Mouse (Mus musculus) thymus, postnatal 4 days (tissue): Measurements from ENCODE around the gene Tubd1.

Experiments
- DNase-seq: peaks from one replicate; pipeline ENCODE4 v3.0.0; 2021

Tubd1 gene

DNA sequence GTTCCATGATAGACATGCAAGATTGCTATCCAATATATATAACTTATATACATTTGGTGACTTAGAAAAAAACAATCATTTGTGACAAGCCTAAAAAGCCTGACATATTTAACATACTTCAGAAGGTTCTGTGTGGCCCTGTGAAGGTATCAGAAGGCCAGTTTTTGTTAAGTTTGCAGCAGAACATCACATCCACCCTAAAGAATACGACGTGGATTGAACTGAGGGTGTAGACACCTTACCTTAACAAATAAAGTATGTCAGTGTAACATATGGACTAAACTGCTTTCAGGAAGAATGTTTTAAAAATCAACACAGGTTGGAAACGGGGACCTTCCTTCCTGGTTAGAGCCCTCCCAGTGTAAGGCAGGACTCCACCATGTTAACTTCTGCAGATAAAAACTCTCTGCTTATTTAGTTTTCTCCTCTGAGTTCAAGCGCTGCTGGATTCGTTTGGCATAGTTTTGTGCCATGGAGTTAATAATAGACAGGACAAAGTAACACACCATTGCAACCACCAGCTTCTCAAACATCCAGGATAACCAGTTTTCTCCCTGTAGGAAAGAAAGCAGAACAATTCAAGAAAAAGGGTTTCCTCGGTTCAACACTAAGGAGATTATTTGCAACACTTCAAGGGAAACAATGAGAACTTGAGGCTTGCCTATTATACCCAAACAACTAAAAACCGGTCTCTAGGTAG lies 40.3 kb downstream of the Tubd1 start:
- DNase-seq: no peak

DNA sequence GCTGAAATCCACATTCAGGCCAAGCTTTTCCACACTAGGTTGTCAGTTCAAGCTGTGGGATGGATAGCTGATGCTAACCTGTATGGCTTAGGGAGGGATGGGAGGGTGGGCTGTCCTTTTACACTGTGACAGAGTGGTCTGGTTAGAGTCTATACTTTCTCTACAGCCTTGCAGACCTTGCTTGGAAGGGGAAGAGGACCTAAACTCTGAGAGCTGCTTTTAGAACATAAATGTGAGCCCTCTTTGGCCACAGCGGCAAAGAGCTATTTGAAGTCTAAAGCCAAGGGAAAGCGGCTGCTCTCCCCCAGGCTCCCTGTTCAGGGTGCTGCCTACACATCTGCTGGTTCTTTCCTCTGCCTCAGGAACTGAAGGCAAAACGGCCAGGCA lies 40.8 kb downstream of the Tubd1 start:
- DNase-seq: no peak

DNA sequence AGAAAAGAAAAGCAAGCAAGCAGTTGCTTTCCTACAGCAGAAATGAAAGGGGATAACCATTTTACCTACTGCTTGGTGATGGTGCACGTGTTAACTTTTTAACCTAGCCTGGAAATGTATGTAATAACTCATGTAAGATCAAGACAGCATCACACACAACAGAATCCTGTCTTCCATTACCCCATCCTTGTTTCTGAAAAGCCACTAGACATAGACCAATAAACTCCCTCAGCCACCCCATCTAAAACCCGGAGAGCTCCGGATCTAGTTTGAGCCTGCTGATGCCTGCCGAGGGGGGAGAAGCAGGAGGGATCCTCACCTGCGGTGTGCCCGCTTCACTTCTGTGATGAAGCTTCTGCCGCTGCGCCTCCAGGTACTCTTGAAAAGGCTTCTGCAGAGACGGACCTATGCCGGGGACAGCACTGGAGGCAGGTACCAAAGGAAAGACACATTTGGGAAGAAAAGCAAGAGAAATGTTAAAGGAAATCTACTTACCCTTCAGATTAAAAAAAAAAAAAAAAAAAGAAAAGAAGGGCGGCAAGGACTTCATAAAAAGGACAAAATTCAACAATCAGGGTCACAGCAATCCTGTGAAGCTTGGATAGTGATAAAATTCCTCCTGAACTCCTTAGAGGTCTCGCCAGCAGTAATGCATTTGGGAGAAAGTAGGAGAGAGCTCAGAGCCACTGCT lies 41.5 kb downstream of the Tubd1 start:
- DNase-seq: peak; percentile 74

DNA sequence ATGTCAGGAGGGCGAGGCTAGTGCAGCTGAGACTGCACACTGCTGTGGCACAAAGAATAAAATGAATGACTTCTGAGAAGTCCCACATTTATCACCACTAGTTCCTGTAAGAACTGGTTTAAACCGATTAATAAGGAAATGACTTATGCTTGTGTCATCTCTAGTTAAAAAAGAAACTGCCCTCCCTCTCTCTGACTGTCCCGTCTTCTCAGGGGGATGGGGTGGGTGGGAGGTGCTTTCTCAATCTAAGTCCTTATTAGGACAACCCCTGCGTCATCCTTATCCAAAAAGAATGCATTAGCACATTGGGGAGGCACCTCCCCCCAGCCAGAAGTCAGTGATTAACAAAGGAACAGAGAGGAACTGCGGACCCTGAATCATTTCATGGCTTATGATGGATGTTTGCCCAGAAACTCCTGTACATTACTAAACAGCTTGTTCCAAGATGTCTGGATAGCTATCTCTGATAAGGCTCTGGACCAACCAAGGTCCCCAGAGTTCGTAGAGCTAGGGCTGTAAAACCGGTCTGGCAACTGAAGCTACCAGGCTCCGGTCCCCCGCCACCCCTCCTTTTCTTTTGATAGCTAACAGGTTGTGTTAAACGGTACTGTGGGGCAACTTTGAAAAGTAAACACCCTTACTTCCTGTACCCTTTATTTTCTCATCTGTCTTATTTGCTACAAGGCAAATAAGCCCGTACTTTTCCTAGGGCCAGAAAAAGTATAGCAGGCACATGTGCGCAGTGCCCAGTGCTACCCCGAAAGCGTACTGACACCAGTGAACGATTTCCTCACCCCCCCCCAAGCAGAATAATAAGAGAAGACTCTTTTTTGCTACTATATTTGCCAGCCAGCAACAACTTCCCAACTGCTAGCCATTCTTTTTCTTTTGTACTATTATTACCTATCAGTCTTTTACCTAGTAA lies 42.3 kb downstream of the Tubd1 start:
- DNase-seq: peak; percentile 63

DNA sequence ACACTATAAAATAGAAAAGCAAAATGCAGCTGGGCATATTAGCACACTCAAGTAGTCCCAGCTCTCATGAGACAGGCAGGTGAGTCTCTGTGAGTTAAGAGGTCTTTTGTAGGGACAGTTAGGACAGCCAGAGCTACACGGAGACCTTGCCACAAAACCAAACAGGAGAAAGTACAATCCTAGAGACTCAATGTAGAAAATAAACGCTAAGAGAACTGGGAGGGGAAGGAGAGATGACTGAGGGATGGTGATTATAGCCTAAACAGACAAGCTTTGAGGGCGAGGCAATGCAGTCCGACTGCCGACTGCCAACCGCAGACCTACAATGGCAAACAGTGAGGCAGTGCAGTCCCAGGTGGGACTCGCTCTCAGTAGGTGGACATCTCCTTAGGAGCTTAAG lies 43.0 kb downstream of the Tubd1 start:
- DNase-seq: no peak

DNA sequence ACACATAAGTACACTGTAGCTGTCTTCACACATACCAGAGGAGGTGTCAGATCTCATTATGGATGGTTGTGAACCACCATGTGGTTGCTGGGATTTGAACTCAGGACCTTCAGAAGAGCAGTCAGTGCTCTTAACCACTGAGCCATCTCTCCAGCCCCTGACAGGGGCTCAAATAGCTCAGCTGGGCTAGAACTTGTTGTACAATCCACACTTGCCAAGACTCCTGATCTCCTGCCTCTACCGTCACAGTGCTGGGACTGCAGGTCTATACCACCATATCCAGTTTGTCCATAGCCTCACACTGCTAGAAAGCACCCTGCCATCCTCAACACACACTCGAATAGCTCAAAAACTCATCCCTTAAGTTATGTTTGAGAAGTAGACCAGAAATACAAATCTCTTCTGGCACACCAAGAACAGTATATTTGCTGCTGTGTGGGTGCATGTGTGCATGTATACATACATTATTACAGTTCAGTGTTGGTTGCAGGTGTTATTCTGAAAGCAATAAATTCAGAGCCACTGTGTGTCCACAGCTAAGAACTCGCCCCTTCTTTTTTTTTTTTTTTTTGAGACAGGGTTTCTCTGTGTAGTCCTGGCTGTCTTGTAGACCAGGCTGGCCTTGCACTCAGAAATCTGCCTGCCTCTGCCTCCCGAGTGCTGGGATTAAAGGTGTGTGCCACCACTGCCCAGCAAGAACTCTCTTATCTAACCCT lies 44.0 kb downstream of the Tubd1 start:
- no peak for DNase-seq

DNA sequence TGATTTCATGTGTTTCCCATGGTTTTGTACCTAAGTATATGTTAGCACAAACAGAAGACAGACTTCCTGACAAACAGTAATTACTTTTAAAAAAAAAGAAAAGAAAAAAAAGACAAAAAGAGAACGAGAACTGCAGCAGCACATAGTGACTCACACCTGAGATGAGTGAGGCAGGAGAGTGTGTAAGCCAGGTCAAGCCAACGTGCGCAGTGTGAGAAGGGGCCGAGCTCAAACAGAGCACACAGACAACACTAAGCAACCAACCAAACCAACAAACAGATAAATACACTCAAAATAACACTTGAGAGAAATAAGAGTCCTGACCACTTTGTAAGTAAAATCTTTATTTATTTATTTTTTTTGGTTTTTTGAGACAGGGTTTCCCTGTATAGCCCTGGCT lies 45.3 kb downstream of the Tubd1 start:
- DNase-seq: no peak

DNA sequence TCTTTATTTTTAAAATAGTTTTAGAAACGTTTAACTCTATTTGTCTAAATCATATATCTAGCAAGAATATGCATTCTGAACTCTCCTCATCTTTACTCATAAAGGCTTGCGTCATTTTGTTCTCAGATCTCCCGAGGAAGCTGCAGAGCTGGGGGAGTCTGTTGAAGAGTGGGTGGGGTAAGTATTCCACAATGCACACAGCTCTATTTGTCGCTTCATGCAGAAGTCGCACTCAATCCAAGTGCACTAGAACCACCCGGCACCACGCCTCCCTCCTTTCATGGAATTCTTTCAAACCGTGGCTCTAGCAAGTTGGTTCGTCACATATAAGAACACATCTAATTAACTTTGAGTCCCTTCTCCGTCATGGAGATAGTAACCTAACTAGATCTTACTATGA lies 45.8 kb downstream of the Tubd1 start:
- no peak for DNase-seq

DNA sequence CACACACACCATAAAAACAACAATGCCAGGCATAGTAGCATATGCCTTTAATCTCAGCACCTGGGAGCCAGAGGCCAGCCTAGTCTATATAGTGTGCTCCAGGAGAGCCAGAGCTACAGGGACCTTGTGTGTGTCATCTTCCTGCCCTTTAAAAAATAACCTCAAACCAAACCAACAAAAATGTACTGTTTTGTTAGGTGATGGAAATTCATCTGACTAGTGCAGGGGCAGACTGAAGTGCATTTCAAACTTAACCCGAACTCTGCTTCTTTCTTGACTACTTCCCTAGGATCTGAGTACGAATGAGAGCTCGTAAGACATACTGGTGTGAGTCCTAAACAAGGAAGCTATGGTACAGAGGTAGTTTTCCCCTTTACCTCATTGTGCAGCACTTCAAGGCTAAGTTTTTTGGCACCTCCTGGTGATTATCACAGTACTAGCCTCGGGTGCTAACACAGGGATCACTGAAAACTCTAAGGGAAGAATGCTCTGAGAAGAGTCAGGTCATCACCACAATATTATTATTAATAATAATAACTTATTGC lies 46.6 kb downstream of the Tubd1 start:
- no peak for DNase-seq

DNA sequence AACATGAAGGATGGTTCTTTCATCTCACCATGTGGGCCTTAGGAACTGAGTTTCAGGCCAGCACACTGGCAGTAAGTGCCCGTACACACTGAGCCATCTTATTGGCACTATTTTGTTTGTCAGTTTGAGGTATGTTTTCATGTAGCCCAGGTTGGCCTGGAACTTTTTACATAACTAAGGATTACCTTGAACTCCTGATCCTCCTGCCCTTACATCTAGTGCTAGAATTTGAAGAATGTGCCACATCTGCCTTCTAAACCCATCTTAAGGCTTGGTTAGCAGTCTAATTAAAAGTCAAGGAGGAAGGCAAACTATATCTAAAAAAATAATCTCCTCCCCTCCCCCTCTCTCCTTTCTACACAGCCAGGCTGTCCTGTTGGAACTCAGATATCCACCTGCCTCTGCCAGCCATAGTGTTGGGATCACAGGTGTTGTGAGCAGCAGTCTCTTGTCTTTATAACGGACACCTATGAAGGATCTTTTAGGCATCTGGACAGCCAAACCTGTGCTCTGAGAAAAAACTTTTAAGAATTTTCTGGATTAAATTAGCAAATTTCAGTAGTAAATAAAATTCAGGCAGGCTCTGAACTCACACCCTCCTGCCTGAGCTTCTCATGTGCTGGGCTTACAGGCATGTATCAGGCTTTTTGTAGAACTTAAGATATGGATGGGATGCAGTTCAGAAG lies 47.3 kb downstream of the Tubd1 start:
- no peak for DNase-seq

DNA sequence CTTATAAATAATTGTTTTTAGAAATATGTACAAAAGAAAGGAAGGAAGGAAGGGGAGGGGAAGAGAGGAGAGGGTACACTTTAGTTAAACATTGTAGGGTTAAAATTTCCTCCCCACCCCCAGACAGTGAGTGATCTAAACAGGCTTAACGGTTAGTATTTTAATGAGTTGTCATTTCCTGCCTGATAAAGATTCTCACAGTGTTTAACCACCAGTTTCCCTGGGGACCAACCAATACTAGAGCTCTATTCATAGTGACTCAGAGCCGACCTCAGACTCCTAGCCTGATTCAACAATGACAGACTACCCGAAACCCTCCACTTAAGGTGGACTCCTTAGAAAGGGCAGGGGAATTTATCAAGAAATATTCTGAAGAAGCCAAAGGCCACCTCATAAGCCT lies 48.2 kb downstream of the Tubd1 start:
- DNase-seq: no peak

DNA sequence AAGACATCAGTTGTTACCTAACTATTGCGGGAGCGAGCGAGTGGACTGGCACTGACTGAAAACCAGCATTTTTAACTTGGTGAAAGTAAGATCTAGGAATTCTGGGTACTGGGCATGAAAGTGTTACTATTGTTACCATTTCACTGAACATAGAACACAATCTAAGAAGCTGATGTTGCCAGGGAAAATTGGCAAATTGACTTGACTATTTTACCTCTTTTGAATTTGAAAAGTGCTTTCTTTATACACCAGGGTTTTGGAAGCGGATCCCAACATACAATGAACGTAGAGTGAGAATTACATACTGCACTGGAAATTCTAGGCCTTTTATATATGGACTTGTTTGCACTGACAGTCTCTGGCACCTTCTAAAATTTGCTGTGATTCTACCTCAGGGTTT lies 48.7 kb downstream of the Tubd1 start:
- DNase-seq: no peak

DNA sequence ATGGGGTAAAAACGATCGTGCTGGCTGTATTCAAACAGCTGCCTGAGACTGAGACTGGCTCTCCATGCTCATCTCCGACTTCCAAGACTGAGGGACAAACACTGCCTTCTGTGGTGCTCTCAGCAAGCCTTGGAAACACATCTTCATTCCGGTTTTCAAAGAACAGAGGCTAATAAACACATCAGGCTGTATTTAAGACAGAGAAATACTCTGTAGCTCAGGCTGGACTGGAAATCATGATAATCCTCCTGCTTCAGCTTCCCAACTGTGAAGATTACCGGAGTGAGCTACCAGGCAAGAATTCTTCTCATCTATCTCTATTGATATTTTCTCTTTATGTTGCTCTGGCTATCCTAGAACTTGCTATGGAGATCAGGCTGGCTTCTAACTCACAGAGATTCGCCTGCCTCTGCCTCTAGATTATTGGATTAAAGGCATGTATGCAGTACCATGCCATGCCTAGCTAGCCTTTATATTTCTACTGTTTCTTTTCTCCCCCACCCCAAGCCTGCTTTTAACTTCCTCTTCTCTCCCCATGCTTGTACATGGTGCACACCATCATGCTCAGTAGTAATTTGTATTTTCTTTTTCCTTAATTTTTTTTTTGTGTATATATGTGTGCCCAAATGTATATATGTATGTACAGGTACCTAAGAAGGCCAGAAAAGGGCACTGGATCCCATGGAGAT lies 49.5 kb downstream of the Tubd1 start:
- DNase-seq: no peak

DNA sequence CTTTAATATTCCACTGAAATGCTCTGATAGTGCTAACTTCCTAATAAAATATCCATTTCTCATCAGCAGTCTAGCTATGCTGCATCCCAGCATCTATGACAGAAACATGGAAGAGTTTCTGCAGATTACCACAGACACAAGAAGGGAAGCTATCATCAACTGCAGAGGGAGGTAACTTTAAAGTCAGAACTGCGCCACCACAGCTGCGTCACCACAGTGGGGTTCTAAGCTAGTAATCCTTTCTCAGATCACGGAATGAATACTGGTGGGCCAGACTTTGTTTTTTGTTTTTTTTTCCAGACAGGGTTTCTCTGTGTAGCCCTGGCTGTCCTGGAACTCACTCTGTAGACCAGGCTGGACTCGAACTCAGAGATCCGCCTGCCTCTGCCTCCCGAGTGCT lies 50.6 kb downstream of the Tubd1 start:
- no peak for DNase-seq

DNA sequence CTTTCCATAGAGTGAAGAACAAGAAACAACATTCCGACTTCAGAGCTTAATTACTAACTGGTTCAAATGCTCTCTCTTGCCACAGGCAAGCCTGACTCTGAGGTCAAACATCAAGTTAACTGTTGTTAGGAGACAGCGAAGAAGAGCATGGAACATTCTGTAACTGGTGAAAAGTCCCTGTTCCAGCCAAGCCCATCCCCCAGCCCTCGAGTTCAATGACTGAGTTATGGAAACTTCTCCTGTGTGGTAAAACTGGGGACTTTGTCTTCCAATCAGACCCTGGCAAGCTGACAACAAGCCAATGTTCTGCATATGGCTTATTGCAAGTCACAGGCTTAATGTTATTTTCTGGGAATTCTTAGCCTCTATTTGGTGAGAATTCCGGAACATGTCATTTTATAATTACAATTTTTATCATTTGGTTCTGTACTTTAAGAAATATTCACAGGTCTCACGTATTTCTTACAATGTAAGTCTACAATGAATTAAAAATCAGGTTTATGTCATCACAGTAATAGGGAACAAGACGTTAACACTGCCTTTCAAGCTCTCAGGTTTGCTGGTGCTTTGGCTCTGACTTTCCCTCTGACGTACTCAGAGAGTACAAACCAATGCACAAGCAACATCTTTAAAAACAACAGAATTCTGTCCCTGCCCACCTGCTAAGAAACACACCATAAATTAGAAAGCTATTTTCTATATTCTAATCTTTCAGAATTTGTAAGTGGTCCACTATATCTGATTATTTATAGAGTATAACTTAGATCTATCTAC lies 51.6 kb downstream of the Tubd1 start:
- DNase-seq: no peak

DNA sequence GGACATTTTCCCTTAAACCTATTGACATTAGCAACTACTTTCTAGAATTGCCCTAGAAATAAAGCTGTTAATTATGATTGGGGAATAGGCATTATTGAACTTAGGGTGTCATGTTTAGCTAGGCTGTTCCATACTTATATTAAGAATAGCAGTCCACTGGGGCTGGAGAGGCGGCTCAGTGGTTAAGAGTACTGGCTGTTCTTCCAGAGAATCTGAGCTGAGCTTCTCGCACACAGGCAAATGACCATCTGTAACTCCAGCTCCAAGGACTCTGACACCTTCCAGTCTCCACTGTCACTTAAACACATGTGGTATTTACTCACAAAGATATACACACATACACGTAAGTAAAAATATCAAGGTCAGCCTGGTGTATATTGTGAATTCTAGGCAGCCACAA lies 52.2 kb downstream of the Tubd1 start:
- no peak for DNase-seq

DNA sequence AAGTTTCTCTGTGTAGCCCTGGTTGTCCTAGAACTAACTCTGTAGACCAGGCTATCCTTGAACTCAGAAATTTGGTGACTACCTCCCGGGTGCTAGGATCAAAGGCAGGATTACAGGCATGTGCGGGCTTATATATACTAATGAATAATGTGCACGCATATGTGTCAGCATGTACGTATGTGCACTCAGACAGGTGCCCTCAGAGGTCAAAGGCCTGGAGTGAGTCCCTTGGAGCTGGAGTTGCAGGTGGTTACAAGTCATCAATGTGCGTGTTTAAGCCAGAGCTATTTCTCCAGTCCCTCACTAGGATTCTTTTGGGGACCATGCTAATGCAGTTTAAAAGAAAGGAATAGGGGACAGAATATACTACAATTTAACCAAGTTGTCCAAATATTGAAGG lies 53.4 kb downstream of the Tubd1 start:
- no peak for DNase-seq

DNA sequence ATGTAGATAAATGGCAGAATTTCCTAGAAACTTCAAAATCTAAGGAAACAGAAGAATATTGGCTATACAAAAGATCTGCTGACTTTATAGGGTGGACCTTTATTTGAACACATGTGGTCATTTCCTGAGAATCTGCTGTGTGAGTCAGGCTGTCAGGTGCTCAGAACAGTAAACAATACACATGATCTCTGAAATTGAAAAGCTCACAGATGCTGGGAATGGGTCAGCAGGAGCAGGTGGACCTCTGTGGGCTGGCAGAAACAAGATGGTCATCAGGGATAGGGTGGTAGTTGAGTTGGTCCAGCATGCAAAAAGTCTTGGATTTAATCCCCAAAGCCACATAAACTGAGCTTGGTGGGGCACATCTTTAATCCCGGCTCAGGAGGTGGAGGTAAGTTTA lies 53.8 kb downstream of the Tubd1 start:
- DNase-seq: no peak

DNA sequence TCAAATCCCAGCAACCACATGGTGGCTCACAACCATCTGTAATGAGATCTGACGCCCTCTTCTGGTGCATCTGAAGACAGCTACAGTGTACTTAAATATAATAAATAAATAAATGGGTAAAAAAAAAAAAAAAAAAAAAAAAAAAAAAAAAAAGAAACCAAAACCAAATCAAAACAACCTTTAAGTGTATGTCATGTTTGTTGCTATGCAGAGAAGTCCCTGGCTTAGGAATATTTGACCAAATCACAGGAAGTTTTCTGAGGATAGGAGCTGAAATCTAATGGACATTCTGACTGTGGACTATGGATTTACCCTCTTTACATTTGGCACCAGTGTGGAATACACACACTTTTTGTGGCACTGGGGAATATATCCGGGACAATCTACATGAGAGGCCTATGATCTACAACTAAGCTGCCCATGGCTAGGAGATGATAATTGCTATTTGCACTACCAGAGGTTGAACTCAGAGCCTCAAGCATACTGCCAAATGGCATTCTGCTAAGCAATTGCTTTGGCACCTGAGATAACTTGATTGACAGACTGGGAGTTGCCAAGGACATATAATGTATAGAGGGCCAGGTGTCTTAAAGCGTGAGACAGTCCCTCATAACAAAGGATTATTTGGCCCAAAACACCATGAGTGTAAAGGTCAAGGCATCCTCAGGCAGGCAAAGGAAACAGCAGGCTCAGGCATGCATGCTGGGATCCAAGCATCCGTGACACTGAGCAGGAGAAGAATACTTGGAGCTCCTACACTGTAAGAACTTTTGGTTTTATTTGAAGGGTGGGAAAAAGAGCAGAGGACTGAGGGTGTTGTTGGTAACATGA lies 54.8 kb downstream of the Tubd1 start:
- no peak for DNase-seq

DNA sequence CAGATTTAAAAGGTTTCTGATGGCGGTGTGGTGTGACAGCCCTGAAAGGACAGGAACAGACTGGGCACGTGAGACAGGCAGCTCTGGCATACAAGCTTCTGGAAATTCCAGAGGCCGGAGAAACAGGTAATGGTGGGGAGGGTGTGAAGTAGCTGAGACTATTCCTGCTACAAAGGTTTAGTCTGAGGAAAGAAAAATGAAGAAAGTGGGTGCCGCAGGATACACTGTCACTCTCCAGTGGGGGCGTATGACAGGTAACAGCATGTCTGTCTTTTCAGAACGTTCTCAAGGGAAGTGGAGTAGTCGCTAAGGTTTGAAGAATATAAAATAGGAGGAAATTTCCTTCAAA lies 55.4 kb downstream of the Tubd1 start:
- no peak for DNase-seq
